Mouse (Mus musculus): ENCODE data around the gene Ccdc33. TPM values are rescaled to one million over a fixed set of nuclear protein-coding genes. Genes with fewer than 3 reads are reported as not detected.

Ccdc33 gene
- polyA plus RNA-seq, 1 experiment from 2014 or later = 0.79 TPM

GRCm38 (mm10) chr9:58085074-58085473 is 33.5 kb downstream of the Ccdc33 start:
- H3K27me3 ChIP-seq (replicated peaks) = no peaks in the 10 kb centered on the region
- H3K4me1 ChIP-seq = peaks cover 46% of the 10 kb centered on the region
- WGBS = 8% methylated on average over 2 of the region's 2 CpGs
- no peak overlapping the region for H3K9ac ChIP-seq
- no peaks in the 10 kb centered on the region for H3K9me3 ChIP-seq
- ATAC-seq (replicated peaks) = peak; percentile 63
- peak overlapping the region; percentile 58 for H3K27ac ChIP-seq
- H3K4me3 ChIP-seq = no peak overlapping the region
- no peaks in the 10 kb centered on the region for H3K36me3 ChIP-seq (replicated peaks)
- no peak overlapping the region for H3K4me2 ChIP-seq

- Histone ChIP-seq H3K4me3 (no peak overlapping the region), H3K9ac (no peak overlapping the region), H3K36me3 (replicated peaks) (no peaks in the 10 kb centered on the region), H3K4me2 (no peak overlapping the region), H3K27ac (peak overlapping the region; percentile 58), H3K4me1 (peaks cover 46% of the 10 kb centered on the region), H3K27me3 (replicated peaks) (no peaks in the 10 kb centered on the region), H3K9me3 (no peaks in the 10 kb centered on the region)
- ATAC-seq (replicated peaks) = no peak; the same call in 1 of the 2 replicates
- 16% methylated on average over 8 of the region's 8 CpGs for WGBS
These were observed 34.0 kb downstream of the Ccdc33 start for GRCm38 (mm10) chr9:58084586-58084985.

DNA sequence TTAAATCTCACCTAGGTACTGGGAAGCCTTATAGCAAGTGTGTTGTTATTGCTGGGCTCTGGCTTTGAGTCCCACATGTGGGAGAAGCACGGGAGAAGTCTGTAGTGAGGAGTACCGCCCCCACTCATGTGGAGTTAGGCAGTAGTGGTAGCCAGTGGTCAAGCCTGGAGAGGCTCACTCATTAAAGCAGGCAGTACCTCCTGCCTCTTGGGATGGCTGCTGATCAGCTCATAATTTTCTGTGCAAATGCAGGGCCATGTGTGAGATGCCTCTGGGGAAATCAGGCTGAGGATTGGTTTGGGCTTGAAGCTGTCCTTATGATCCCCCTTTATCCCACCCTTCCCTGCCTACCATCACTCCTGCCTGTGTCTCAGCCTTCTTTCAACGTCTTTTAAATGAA is 44.1 kb downstream of the Ccdc33 start:
- H3K36me3 ChIP-seq (replicated peaks) = no peaks in the 10 kb centered on the region
- H3K4me3 ChIP-seq = no peak overlapping the region
- H3K27ac ChIP-seq = no peak overlapping the region
- H3K9me3 ChIP-seq = no peaks in the 10 kb centered on the region
- H3K27me3 ChIP-seq (replicated peaks) = no peaks in the 10 kb centered on the region
- no peak for ATAC-seq (replicated peaks)
- H3K4me2 ChIP-seq = no peak overlapping the region
- 40% methylated on average over 3 of the region's 3 CpGs for WGBS
- no peak overlapping the region for H3K9ac ChIP-seq
- H3K4me1 ChIP-seq = peaks cover 15% of the 10 kb centered on the region

DNA sequence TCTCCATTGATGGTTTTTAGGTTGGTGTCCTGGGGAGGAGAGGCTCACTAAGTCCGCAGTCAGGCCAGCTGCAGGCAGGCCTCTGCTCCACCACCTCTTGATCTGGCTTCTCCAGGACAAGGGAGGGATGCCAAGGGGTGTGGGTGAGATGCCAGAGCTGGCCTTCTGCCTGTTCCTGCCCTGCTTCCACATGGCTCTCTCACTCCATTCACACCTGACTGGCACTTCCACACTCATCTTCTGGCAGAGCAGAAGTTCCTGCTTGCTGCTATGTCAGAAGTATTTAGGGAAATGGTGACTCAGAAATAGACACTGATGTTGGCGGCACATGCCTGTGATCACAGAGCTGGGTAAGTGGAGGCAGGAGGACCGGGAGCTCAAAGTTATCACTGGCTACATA is 51.1 kb downstream of the Ccdc33 start:
- no peak for ATAC-seq (replicated peaks)
- Histone ChIP-seq H3K4me1 (peaks cover 55% of the 10 kb centered on the region), H3K27ac (no peak overlapping the region; the same call in 1 of the 2 replicates), H3K9ac (no peak overlapping the region), H3K4me2 (no peak overlapping the region), H3K27me3 (replicated peaks) (no peaks in the 10 kb centered on the region), H3K36me3 (replicated peaks) (no peaks in the 10 kb centered on the region), H3K9me3 (no peaks in the 10 kb centered on the region), H3K4me3 (no peak overlapping the region)
- WGBS = 86% methylated on average over 3 of the region's 3 CpGs

GRCm38 (mm10) chr9:58066731-58067095 is 51.9 kb downstream of the Ccdc33 start:
- Histone ChIP-seq H3K4me1 (peaks cover 63% of the 10 kb centered on the region), H3K27me3 (replicated peaks) (no peaks in the 10 kb centered on the region), H3K9ac (no peak overlapping the region), H3K4me2 (no peak overlapping the region), H3K36me3 (replicated peaks) (no peaks in the 10 kb centered on the region), H3K9me3 (no peaks in the 10 kb centered on the region), H3K4me3 (no peak overlapping the region), H3K27ac (peak overlapping the region; percentile 83; the same call in 1 of the 2 replicates)
- no peak for ATAC-seq (replicated peaks)
- 61% methylated on average over 6 of the region's 6 CpGs for WGBS

GRCm38 (mm10) chr9:58065977-58066730 is 52.5 kb downstream of the Ccdc33 start:
- no peaks in the 10 kb centered on the region for H3K27me3 ChIP-seq (replicated peaks)
- H3K4me3 ChIP-seq = no peak overlapping the region
- no peaks in the 10 kb centered on the region for H3K36me3 ChIP-seq (replicated peaks)
- peak overlapping the region; percentile 83 for H3K27ac ChIP-seq
- WGBS = 76% methylated on average over 6 of the region's 6 CpGs
- no peak overlapping the region for H3K9ac ChIP-seq
- peaks cover 64% of the 10 kb centered on the region for H3K4me1 ChIP-seq
- no peaks in the 10 kb centered on the region for H3K9me3 ChIP-seq
- H3K4me2 ChIP-seq = no peak overlapping the region
- peak; percentile 11; the same call in 1 of the 2 replicates for ATAC-seq (replicated peaks)

- no peak overlapping the region for H3K9ac ChIP-seq
- WGBS = 10% methylated on average over 6 of the region's 6 CpGs
- H3K36me3 ChIP-seq (replicated peaks) = no peaks in the 10 kb centered on the region
- no peaks in the 10 kb centered on the region for H3K9me3 ChIP-seq
- ATAC-seq (replicated peaks) = peak; percentile 53
- no peaks in the 10 kb centered on the region for H3K27me3 ChIP-seq (replicated peaks)
- peaks cover 68% of the 10 kb centered on the region for H3K4me1 ChIP-seq
- no peak overlapping the region for H3K4me3 ChIP-seq
- H3K4me2 ChIP-seq = no peak overlapping the region
- H3K27ac ChIP-seq = peak overlapping the region; percentile 83
These were observed 53.1 kb downstream of the Ccdc33 start for GRCm38 (mm10) chr9:58065532-58065931.

DNA sequence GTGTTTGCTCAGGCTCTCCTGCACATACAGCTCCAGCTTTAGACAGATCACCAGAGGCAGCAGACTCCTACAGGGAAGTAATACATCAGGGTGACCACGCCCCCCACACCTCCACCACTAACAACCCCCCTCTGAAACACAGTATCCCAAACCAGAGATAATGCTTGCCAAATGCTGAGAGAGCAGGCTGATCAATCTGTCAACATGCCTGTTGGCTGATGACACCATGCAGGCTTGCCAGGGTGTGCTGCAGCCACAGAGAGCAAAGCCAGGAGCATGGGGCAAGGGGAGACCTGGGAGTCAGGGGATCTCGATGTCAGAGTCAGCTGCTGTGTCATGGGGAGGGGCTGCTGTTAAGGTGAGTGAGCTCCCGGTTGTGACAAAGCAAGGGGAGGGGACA is 55.1 kb downstream of the Ccdc33 start, which contains the start of gene Stra6:
TSS of gene Stra6 (plus strand) at position 258 of the 400 bp plus-strand sequence.
- Histone ChIP-seq H3K4me1 (peaks cover 77% of the 10 kb centered on the region), H3K27ac (peak within 1 kb of the TSS; percentile 83), H3K36me3 (replicated peaks) (no peaks in the 10 kb centered on the region), H3K4me3 (no peak within 1 kb of the TSS), H3K27me3 (replicated peaks) (no peaks in the 10 kb centered on the region), H3K9ac (no peak within 1 kb of the TSS), H3K4me2 (no peak within 1 kb of the TSS; the same call in 1 of the 2 replicates), H3K9me3 (no peaks in the 10 kb centered on the region)
- no peak for ATAC-seq (replicated peaks)
- WGBS = 35% methylated on average over 3 of the region's 3 CpGs

- H3K4me3 ChIP-seq = no peak overlapping the region
- H3K4me1 ChIP-seq = peaks cover 64% of the 10 kb centered on the region
- peak; percentile 51 for ATAC-seq (replicated peaks)
- H3K27me3 ChIP-seq (replicated peaks) = no peaks in the 10 kb centered on the region
- H3K36me3 ChIP-seq (replicated peaks) = no peaks in the 10 kb centered on the region
- peak overlapping the region; percentile 5; the same call in 1 of the 2 replicates for H3K4me2 ChIP-seq
- no peaks in the 10 kb centered on the region for H3K9me3 ChIP-seq
- peak overlapping the region; percentile 80 for H3K27ac ChIP-seq
- no peak overlapping the region for H3K9ac ChIP-seq
- WGBS = 8% methylated on average over 23 of the region's 23 CpGs
These were observed 57.7 kb downstream of the Ccdc33 start for GRCm38 (mm10) chr9:58060677-58061667.

GRCm38 (mm10) chr9:58059920-58060319 is 58.7 kb downstream of the Ccdc33 start:
- peak overlapping the region; percentile 80; the same call in 1 of the 2 replicates for H3K27ac ChIP-seq
- H3K36me3 ChIP-seq (replicated peaks) = no peaks in the 10 kb centered on the region
- H3K4me3 ChIP-seq = no peak overlapping the region
- no peak overlapping the region for H3K4me2 ChIP-seq
- ATAC-seq (replicated peaks) = no peak
- H3K4me1 ChIP-seq = peaks cover 65% of the 10 kb centered on the region
- WGBS = 29% methylated on average over 1 of the region's 1 CpGs
- no peaks in the 10 kb centered on the region for H3K27me3 ChIP-seq (replicated peaks)
- H3K9me3 ChIP-seq = no peaks in the 10 kb centered on the region
- no peak overlapping the region for H3K9ac ChIP-seq

- H3K9me3 ChIP-seq = no peaks in the 10 kb centered on the region
- peak overlapping the region; percentile 48 for H3K27ac ChIP-seq
- no peak overlapping the region for H3K4me2 ChIP-seq
- no peak overlapping the region for H3K4me3 ChIP-seq
- WGBS = 66% methylated on average over 5 of the region's 5 CpGs
- H3K36me3 ChIP-seq (replicated peaks) = no peaks in the 10 kb centered on the region
- no peaks in the 10 kb centered on the region for H3K27me3 ChIP-seq (replicated peaks)
- H3K4me1 ChIP-seq = peaks cover 44% of the 10 kb centered on the region
- peak; percentile 18; the same call in 1 of the 2 replicates for ATAC-seq (replicated peaks)
- H3K9ac ChIP-seq = no peak overlapping the region
These were observed 63.0 kb downstream of the Ccdc33 start for GRCm38 (mm10) chr9:58055666-58056065.

DNA sequence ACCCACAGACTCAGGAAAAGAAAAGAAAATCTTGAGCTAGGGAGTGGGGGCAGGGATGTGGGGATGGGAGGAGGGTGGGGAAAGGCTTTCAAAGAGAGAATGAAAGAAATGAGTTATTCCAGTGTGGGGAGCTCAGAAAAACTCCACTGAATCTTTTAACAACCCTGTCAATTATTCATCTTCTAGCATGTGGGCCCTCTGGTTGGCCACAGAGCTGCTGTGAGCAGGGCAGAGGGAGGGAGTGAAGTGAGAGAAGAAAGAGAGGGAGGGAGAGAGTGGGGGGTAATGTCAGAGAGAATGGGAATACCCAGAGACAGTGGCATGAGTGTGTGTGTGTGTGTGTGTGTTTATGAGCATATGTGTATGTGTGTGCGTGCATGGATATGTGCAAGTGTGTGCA is 64.6 kb downstream of the Ccdc33 start:
- peak overlapping the region; percentile 72 for H3K27ac ChIP-seq
- no peak overlapping the region for H3K9ac ChIP-seq
- no peaks in the 10 kb centered on the region for H3K9me3 ChIP-seq
- H3K27me3 ChIP-seq (replicated peaks) = no peaks in the 10 kb centered on the region
- no peak for ATAC-seq (replicated peaks)
- peaks cover 44% of the 10 kb centered on the region for H3K4me1 ChIP-seq
- 86% methylated on average over 1 of the region's 1 CpGs for WGBS
- no peaks in the 10 kb centered on the region for H3K36me3 ChIP-seq (replicated peaks)
- H3K4me2 ChIP-seq = no peak overlapping the region
- H3K4me3 ChIP-seq = no peak overlapping the region
